Mouse (Mus musculus) embryonic facial prominence, embryonic 11.5 days (tissue): Measurements from ENCODE around the gene Myzap. TPM values are rescaled to one million over a fixed set of nuclear protein-coding genes. Genes with fewer than 3 reads are reported as not detected.

Experiments
- ATAC-seq: fragments of 200-750 bp; cut with Nextera tagmentation; replicated peaks from 2 replicates; pipeline ENCODE4 v1.8.0; 2017; ENCODE audit warnings: low read depth; ENCODE audit not compliant: insufficient number of reproducible peaks, low FRiP score, low TSS enrichment
- DNase-seq: peaks from one replicate; pipeline ENCODE4 v3.0.0-alpha.2; 2015; ENCODE audit warnings: low spot score
- H3K27ac ChIP-seq: fragments of 300-500 bp; sonication (generic); replicated peaks from 2 replicates; pipeline ENCODE4 v1.5.1; 2014; ENCODE audit warnings: mild to moderate bottlenecking, low read depth, low read length, control low read depth
- H3K27me3 ChIP-seq: fragments of 300-500 bp; sonication (generic); 2 replicates; pipeline ENCODE4 v1.6.1; 2014; ENCODE audit warnings: mild to moderate bottlenecking, low read length, moderate library complexity, mixed read lengths; ENCODE audit not compliant: control insufficient read depth, insufficient read depth
- H3K36me3 ChIP-seq: fragments of 300-500 bp; sonication (generic); replicated peaks from 2 replicates; pipeline ENCODE4 v1.6.1; 2014; ENCODE audit warnings: low read depth, mild to moderate bottlenecking, low read length, moderate library complexity, mixed read lengths; ENCODE audit not compliant: control insufficient read depth, insufficient read depth
- H3K4me1 ChIP-seq: fragments of 300-500 bp; sonication (generic); 2 replicates; pipeline ENCODE4 v1.6.1; 2014; ENCODE audit warnings: low read length, mixed read lengths; ENCODE audit not compliant: control insufficient read depth, insufficient read depth
- H3K4me2 ChIP-seq: fragments of 300-500 bp; sonication (generic); 2 replicates; pipeline ENCODE4 v1.6.1; 2014; ENCODE audit warnings: low read depth, mild to moderate bottlenecking, control low read depth, low read length, moderate library complexity
- H3K4me3 ChIP-seq: fragments of 300-500 bp; sonication (generic); 2 replicates; pipeline ENCODE4 v1.5.1; 2014; ENCODE audit warnings: low read depth, low read length, control low read depth
- H3K9ac ChIP-seq: fragments of 300-500 bp; sonication (generic); replicated peaks from 2 replicates; pipeline ENCODE4 v1.6.1; 2014; ENCODE audit warnings: mild to moderate bottlenecking, control low read depth, low read length
- H3K9me3 ChIP-seq: fragments of 300-500 bp; sonication (generic); replicated peaks from 2 replicates; pipeline ENCODE4 v1.6.1; 2016; ENCODE audit warnings: mild to moderate bottlenecking, low read length, inconsistent platforms, mixed read lengths; ENCODE audit not compliant: control insufficient read depth
- WGBS: fragments of 180-500 bp; shearing (Covaris S2); extraction: QIAGEN DNeasy Blood & Tissue Kit; methylation state at CpG from one replicate; pipeline ENCODE4 v1.1.7; 2014; 5-methylcytosine and 5-hydroxymethylcytosine counted together
- polyA plus RNA-seq: library from polyadenylated mRNA; unstranded; fragments of >200 nt; fragmentation: Nextera tagmentation; extraction: Ambion mirVana; gene quantifications from 2 replicates; pipeline ENCODE4 v1.2.1, GENCODE M21; 2014

Myzap gene
- polyA plus RNA-seq, 1 experiment from 2014 or later: 8.5 TPM

- H3K9ac ChIP-seq: no peak overlapping the region
- H3K36me3 ChIP-seq: no peaks in the 10 kb centered on the region
- H3K27me3 ChIP-seq: no peaks in the 10 kb centered on the region
- H3K27ac ChIP-seq: no peak overlapping the region
- no peak overlapping the region for H3K4me3 ChIP-seq
- DNase-seq (peak; percentile 57), ATAC-seq (no peak)
- H3K9me3 ChIP-seq: no peaks in the 10 kb centered on the region
- H3K4me1 ChIP-seq: no peaks in the 10 kb centered on the region
- 71% methylated on average over 3 of the region's 3 CpGs for WGBS
- no peak overlapping the region for H3K4me2 ChIP-seq
Observed at GRCm38 (mm10) chr9:71466111-71466510, 126.0 kb downstream of the Myzap start.

- Histone ChIP-seq H3K36me3 (no peaks in the 10 kb centered on the region), H3K9me3 (no peaks in the 10 kb centered on the region), H3K4me3 (no peak overlapping the region), H3K27ac (no peak overlapping the region), H3K4me1 (no peaks in the 10 kb centered on the region), H3K4me2 (no peak overlapping the region), H3K27me3 (no peaks in the 10 kb centered on the region), H3K9ac (no peak overlapping the region)
- DNase-seq (no peak), ATAC-seq (no peak)
- WGBS: 72% methylated on average over 13 of the region's 13 CpGs
Observed at GRCm38 (mm10) chr9:71463072-71463667, 129.0 kb downstream of the Myzap start.

- ATAC-seq (no peak), DNase-seq (no peak)
- Histone ChIP-seq H3K36me3 (no peaks in the 10 kb centered on the region), H3K4me3 (no peak overlapping the region), H3K4me1 (no peaks in the 10 kb centered on the region), H3K9me3 (no peaks in the 10 kb centered on the region), H3K9ac (no peak overlapping the region), H3K27ac (no peak overlapping the region), H3K4me2 (no peak overlapping the region), H3K27me3 (no peaks in the 10 kb centered on the region)
- WGBS: 91% methylated on average over 4 of the region's 4 CpGs
Observed at GRCm38 (mm10) chr9:71456738-71457137, 135.4 kb downstream of the Myzap start.

Other genes starting within 250 kb of the Myzap start
- 522 and 524 TPM in 2 replicates for gene Polr2m, start 106.4 kb downstream of the Myzap start, polyA plus RNA-seq
- gene Cgnl1, start 179.2 kb upstream of the Myzap start, polyA plus RNA-seq: 5.4 and 6.1 TPM in 2 replicates